Mouse (Mus musculus): ENCODE results near the gene Coq7.

Gene Coq7

GRCm38 (mm10) chr7:118533178-118533578 is at the start of gene Coq7:
Gene Coq7 (minus strand): TSS chr7:118533356.
- DNase-seq, result peak; percentile 100

- DNase-seq, result no peak
Observed at GRCm38 (mm10) chr7:118579938-118580337, 46.8 kb upstream of the Coq7 start.

GRCm38 (mm10) chr7:118578269-118578668 is 45.1 kb upstream of the Coq7 start:
- DNase-seq, result no peak

GRCm38 (mm10) chr7:118572039-118572438 is 38.9 kb upstream of the Coq7 start:
- DNase-seq, result no peak

DNA sequence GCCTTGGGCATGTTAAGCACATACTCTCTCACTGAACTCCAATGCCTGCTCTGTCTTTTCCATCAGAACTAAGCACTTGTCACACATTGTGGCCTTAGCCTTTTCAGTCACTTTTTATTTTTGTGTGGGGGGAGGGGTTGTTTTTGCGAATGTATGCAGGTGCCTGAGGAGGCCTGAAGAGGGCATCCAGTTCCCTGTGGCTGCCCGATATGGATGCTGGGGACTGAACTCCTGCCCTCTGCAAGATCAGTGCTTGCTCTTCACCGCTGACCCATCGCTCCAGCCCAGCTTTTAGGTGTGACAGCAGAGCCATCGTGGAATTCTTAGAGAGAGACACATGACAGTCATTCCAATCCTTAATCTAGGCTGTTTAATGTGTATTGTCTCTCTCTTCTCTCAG is 38.2 kb upstream of the Coq7 start:
- no peak for DNase-seq

DNA sequence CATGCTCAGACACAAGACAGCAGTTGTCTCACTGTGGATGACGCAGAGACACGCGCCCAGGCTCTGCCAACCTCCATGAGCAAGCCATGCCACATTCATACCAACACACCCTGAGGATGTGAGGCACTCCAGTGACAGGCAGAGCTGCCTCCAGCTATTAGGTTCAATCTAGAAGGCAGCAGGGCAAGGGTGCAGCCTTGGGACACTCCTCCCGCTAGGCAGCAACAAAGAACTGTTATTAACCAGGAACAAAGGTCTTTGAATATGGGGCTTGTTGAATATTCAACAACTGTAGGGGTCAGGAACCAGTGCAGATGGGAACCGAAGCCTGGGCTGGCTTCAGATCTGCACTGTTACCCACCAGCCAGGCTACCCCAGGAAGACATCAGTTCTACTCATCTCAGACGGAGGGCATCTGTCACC is 36.0 kb upstream of the Coq7 start:
- DNase-seq, result peak; percentile 26

DNA sequence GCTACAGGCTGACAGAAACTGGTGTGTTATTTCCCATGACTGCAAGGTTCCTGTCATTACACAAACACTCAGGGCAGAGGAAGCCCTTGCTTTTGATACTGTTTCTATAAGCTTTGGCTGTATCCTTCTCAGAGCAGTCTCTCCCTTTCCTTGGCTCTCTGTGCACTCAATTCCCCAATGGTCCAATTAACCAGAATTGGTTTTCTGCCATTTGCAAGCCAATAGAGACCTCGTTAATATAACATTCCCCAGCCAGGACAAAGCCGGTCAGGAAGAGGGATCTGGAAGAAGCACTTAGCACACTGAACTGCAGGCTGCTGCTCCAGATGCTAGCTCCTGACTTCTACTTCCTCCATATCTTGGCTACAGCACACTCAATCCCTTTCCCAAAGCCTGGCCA is 21.1 kb upstream of the Coq7 start:
- no peak for DNase-seq

DNA sequence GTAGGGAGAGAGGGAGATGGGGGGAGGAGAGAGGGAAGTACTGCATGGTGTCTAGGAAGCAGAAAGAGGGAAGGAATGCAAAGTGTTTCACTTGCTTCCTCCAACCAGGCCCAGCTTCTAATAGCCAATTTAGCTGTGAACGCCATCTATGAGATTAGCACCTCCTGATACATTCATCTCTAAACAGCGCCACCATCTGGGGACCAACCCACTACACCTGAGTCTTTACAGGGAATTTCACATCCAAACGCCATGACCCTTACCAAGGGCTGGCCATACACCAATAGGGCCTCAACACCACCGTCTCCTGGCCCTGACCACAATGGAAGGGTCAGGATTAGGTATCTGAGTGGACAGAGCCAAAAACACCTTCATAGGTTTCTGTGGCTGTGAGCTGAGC is 20.7 kb upstream of the Coq7 start:
- DNase-seq, result no peak

GRCm38 (mm10) chr7:118547451-118547850 is 14.3 kb upstream of the Coq7 start:
- no peak for DNase-seq

GRCm38 (mm10) chr7:118544128-118544527 is 11.0 kb upstream of the Coq7 start:
- no peak for DNase-seq

GRCm38 (mm10) chr7:118535076-118535475 is 1.9 kb upstream of the Coq7 start:
- no peak for DNase-seq

DNA sequence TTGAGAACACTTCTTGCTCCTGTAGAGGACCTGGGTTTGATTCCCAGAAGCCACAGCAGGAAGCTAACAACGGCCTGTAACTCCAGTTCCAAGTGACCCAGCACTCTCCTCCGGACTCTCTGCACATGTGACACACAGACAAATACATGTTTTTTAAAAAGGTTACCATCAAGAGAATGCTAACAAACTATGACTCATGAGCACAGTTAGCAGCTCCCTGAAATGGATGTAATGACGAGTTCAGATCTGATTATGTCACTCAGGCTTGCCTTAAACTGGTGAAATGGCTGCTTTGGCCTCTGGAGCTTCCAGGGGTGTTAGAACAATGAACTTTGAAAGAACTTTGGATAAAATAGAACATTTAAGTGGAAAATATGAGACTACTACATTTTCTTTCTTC is 1.2 kb upstream of the Coq7 start:
- DNase-seq, result no peak

DNA sequence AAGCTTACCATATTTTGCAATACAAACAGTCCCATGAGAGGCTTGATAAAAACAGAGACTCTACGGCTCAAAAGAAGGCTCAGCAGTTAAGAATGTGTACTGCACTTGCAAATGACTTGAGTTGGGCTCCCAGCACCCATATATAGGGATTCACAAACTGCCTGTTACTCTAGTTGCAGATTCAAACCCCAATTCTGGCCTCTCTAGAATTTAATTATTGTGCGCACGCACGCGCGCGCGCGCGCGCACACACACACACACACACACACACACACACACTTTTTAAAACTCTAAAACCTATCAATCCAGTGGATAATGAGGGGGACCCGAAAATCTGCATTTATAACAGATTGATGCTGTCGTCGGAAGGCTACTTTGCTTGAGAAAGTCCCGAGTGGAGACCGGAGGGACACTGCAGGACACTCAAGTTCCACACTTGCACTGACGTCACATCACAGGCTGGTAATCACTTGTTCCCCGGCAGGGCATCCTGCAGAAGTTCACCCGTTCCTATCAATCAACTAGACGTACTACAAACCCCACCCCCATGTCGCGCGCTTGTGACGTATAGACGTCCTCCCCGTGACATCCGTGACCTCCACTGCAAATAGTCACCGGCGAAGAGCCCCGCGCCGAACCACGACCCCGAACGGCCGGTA is 508 bp downstream of the Coq7 start:
- DNase-seq, result peak; percentile 98

- DNase-seq, result no peak
Observed at GRCm38 (mm10) chr7:118526967-118527366, 6.2 kb downstream of the Coq7 start.

GRCm38 (mm10) chr7:118522077-118522476 is 11.1 kb downstream of the Coq7 start:
- no peak for DNase-seq

- no peak for DNase-seq
Observed at GRCm38 (mm10) chr7:118519661-118520060, 13.5 kb downstream of the Coq7 start.

GRCm38 (mm10) chr7:118518687-118519086 is 14.5 kb downstream of the Coq7 start:
- DNase-seq, result peak; percentile 80

DNA sequence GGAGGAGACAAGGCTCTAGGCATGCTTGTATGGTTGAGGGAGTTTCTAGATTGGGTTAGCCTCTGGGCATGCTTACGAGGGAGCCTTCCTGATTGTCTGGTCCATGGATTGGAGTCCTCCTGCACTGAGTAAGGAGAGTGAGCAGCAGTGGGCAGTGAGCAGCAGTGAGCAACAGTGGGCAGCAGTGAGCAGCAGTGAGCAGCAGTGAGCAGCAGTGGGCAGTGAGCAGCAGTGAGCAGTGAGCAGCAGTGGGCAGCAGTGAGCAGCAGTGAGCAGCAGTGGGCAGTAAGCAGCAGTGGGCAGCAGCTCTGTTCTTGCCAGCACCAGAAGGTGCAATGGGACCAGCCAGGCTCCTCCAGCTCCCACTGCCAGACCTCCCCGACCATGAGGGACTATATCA is 15.3 kb downstream of the Coq7 start:
- peak; percentile 45 for DNase-seq

DNA sequence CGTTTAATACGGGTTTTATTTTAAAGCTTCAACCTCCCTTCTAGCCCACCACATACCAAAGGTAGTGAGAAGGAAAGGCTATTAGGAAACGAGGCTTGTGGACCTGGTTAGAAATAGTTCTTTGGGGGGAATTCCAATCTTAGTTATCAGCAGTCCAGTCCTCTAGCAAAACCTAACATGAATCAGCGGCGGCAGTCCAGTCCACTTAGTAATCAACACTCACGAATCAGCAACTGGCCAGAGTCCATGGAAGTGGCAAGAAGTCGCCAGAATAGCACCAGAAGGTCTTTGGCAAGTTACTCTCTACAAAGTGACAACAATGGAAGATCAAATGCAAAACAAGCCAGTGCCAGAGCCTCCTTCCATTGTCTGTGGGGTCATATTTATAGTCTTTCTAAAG is 24.6 kb downstream of the Coq7 start:
- DNase-seq, result no peak

DNA sequence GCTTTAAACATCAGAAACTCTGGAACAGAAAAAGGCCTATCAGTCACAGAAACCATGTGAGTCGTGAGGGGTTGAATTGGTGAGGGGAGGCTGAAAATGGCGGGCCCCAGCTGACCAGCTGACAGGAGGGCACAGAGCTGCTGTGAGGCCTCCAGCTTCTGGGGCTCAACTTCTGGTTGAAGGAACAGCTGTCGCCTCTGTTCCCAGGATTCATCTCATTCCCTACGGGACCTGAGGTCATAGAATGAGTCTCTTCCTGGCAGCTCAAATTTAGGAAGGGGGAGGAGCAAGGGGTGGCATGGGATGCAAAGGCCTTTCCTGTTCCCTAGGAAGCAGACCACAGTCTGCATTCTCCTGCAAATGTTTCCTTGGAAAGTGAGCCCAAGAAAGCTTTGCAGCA is 29.3 kb downstream of the Coq7 start:
- DNase-seq, result no peak

- peak; percentile 55 for DNase-seq
Observed at GRCm38 (mm10) chr7:118502333-118502732, 30.8 kb downstream of the Coq7 start.

DNA sequence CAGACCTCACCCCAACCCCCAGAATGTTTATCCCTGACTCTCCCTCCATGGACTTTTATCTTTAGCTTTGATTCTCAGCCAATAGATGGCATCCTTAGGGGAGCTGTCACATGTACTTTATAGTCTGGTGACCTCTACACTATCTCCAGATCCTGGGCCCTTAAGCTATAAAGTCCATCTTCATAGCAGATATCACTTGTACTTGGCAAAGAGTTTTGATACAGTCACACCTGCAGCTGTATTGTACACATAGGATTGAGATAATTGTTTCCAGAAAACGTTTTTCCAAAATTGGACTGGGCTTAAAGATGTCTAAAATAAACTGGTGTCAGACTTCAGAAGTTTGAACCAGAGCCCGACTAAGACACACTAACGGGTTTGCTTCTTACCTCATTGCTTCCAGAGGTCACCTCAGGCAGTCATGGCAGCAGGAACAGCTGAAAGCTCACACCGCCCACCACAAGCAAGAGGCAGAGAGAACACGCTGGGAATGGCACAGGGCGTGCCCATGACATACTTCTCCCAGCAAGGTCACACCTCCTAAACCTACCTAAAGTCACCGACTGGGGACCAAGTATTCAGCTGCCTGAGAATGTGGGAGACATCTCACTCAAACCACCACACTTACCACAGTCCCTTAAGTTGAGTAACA is 33.2 kb downstream of the Coq7 start:
- DNase-seq, result no peak

GRCm38 (mm10) chr7:118498984-118499783 is 34.0 kb downstream of the Coq7 start:
- no peak for DNase-seq

All from retina, postnatal 1 day (tissue).